Mouse (Mus musculus) liver, adult 2 months (tissue): ENCODE data around the gene Yrdc.
A peak's percentile ranks its signal among the peaks of the same experiment; 100 is the strongest.

Experiments
- CTCF ChIP-seq: fragments of 200-500 bp; IDR thresholded peaks from 2 replicates; pipeline ENCODE4 v1.5.1; 2011; ENCODE audit warnings: low read depth, low read length, control low read depth
- POLR2A ChIP-seq: fragments of 200-500 bp; IDR thresholded peaks from 2 replicates; pipeline ENCODE4 v1.6.1; 2011; ENCODE audit warnings: low read length, control low read depth; ENCODE audit not compliant: insufficient read depth; ENCODE audit errors: extremely low read depth

- TF ChIP-seq CTCF (peak; percentile 85), POLR2A (no peak)
These were observed 7.0 kb upstream of the Yrdc start for GRCm38 (mm10) chr4:124843493-124843892.
